Mouse (Mus musculus) C2C12 (cell line): Measurements from ENCODE around the gene Garem2. TPM values are rescaled to one million over a fixed set of nuclear protein-coding genes. Genes with fewer than 3 reads are reported as not detected.

Experiments used
- H3K27me3 ChIP-seq: one replicate; pipeline ENCODE4 v1.6.1; 2011; ENCODE audit not compliant: control insufficient read depth, insufficient read depth, insufficient read length
- H3K36me3 ChIP-seq: one replicate; pipeline ENCODE4 v1.6.1; 2011; ENCODE audit not compliant: control insufficient read depth, insufficient read depth
- H3K4me3 ChIP-seq: one replicate; pipeline ENCODE4 v1.5.1; 2011; ENCODE audit warnings: mild to moderate bottlenecking, control low read depth; ENCODE audit not compliant: poor library complexity, insufficient read depth, severe bottlenecking
- H3K79me2 ChIP-seq: one replicate; pipeline ENCODE4 v1.6.1; 2011; ENCODE audit not compliant: control insufficient read depth, insufficient read depth
- H3K79me3 ChIP-seq: one replicate; pipeline ENCODE4 v1.6.1; 2011; ENCODE audit warnings: low read depth, control low read depth
- H3ac ChIP-seq: one replicate; pipeline ENCODE3; 2011; ENCODE audit warnings: low read depth; ENCODE audit not compliant: control insufficient read depth, insufficient read length
- CEBPB ChIP-seq: IDR thresholded peaks from one replicate; pipeline ENCODE4 v1.6.1; 2011; ENCODE audit warnings: low read depth, mild to moderate bottlenecking, control low read depth, moderate library complexity
- CTCF ChIP-seq: IDR thresholded peaks from one replicate; pipeline ENCODE4 v1.5.1; 2011; ENCODE audit not compliant: control insufficient read depth, insufficient read depth, insufficient read length
- FOSL1 ChIP-seq: IDR thresholded peaks from one replicate; pipeline ENCODE4 v1.8.0; 2011; ENCODE audit warnings: mild to moderate bottlenecking, low read length; ENCODE audit not compliant: poor library complexity, insufficient read depth, severe bottlenecking
- MAX ChIP-seq: IDR thresholded peaks from one replicate; pipeline ENCODE4 v1.6.1; 2011; ENCODE audit warnings: mild to moderate bottlenecking, control low read depth
- MYOD1 ChIP-seq: IDR thresholded peaks from one replicate; pipeline ENCODE4 v1.6.1; 2011; ENCODE audit warnings: low read depth; ENCODE audit not compliant: control insufficient read depth, insufficient read length
- MYOG ChIP-seq: IDR thresholded peaks from one replicate; pipeline ENCODE4 v1.6.1; 2011; ENCODE audit not compliant: control insufficient read depth, insufficient read length; ENCODE audit errors: extremely low read depth
- USF1 ChIP-seq: IDR thresholded peaks from one replicate; pipeline ENCODE4 v1.6.1; 2011; ENCODE audit warnings: low read depth, mild to moderate bottlenecking, control low read depth, moderate library complexity
- polyA plus RNA-seq: library from polyadenylated mRNA; unstranded; fragments of >200 nt; fragmentation: generic; extraction: Trizol; gene quantifications from one replicate; pipeline ENCODE4 v1.2.1, GENCODE M21; 2012; ENCODE audit warnings: missing spikeins

Gene Garem2
- polyA plus RNA-seq, 1 experiment = 0.33 TPM

DNA sequence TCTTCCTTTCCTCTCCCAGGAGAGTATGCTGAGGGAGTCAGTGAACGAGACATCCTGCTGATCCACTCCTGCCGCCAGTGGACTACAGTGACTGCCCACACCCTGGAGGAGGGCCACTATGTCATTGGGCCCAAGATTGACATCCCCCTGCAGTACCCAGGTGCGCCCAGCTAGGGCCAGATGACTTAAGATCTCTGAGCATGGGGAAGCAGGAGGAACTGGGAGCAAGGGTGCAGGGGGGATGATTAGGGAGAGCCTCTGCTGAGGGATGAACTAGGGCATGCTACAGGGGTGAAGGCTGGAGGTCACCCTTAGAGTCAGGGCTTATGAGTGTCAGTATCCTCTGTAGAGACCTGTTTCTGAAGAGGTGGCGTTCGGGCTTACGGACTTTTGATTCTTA lies 3.3 kb downstream of the Garem2 start:
- Histone ChIP-seq H3ac (no peak overlapping the region), H3K4me3 (no peak overlapping the region), H3K79me2 (no peaks in the 10 kb centered on the region), H3K27me3 (peaks cover 35% of the 10 kb centered on the region), H3K36me3 (no peaks in the 10 kb centered on the region), H3K79me3 (no peaks in the 10 kb centered on the region)
- TF ChIP-seq CTCF (no peak), USF1 (no peak), CEBPB (no peak), MYOG (no peak), FOSL1 (no peak), MAX (no peak), MYOD1 (no peak)

DNA sequence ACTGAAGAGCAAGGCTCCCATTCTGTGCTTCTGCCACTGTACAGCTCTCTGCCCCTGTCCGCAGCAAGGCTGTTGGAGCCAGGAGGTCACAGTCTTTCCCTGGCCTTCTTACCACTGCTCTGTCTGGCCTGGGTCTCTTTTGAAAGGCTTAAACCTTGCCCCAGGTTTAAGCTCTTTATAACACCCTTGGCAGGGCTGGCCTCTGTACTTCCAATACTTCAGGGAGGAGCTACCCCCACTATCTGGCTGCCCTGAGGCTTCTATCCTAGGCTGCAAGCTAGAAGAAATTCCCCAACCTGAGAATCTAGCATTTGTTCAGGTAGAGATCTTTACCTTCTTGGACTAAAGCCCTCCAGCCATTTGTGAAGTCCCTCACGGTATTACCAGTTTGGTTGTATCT lies 4.9 kb downstream of the Garem2 start:
- Histone ChIP-seq H3ac (no peak overlapping the region), H3K79me2 (no peaks in the 10 kb centered on the region), H3K36me3 (no peaks in the 10 kb centered on the region), H3K79me3 (no peaks in the 10 kb centered on the region), H3K4me3 (no peak overlapping the region), H3K27me3 (peaks cover 38% of the 10 kb centered on the region)
- TF ChIP-seq FOSL1 = no peak
- TF ChIP-seq MYOD1 = no peak
- TF ChIP-seq CTCF = no peak
- TF ChIP-seq CEBPB = no peak
- TF ChIP-seq USF1 = no peak
- TF ChIP-seq MAX = no peak
- TF ChIP-seq MYOG = no peak

DNA sequence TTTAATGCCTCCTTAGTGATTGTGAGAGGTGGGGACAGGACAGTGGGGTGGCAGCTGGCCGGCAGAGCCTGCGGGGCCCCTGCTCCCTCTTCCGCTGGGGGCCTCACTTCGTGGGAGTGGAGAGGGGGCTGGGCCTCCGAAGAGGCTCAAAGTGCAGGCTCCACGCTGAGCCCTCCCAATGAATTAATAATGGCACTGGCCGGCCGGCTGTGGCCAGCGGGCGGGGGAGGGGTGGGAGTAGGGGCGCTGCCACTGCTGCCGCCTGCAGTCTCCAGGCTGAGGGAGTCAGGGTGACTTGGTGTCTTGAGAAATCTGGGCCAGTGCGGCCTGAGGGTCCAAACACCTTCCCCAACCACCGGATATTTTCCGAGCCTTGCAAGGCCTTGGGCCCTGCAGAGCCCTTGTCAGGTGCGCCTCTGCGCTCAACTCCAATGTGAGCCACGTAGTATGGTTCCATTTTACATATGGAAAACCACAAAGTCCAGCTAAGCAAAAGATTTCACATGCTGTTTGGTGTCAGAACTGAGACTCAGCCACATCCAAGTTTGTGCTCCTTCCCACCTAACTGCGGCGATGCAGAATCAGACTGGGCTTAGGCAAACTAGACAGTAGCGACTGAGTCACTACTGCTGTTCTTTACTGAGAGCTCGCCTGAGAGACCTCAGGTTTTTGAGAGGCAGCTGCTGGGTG lies 5.6 kb downstream of the Garem2 start:
- Histone ChIP-seq H3ac (no peak overlapping the region), H3K79me2 (no peaks in the 10 kb centered on the region), H3K79me3 (no peaks in the 10 kb centered on the region), H3K36me3 (no peaks in the 10 kb centered on the region), H3K4me3 (no peak overlapping the region), H3K27me3 (peaks cover 32% of the 10 kb centered on the region)
- no peak for TF ChIP-seq MAX
- TF ChIP-seq MYOD1 = no peak
- TF ChIP-seq MYOG = no peak
- no peak for TF ChIP-seq CTCF
- TF ChIP-seq CEBPB = no peak
- no peak for TF ChIP-seq USF1

DNA sequence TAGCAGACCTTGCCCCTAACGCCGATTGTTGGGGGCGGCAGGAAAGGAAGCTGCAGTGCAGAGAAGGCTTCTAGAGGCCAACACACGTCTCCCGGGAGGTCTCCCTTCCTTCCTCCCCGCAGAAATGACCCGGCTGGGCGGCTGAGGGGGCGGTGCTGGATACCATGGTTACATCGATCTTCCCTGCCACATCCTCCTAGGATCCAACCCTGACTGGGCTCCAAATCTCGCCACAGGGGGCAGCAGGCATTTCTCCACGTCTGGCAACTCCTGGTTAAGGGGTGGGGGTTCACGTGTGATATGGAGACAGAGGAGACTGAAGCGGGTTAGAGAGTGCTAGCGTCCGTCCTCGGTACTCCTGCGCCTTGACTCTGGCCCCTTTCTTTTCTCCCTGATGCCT lies 6.2 kb downstream of the Garem2 start:
- Histone ChIP-seq H3K27me3 (peaks cover 26% of the 10 kb centered on the region), H3K79me2 (no peaks in the 10 kb centered on the region)
- TF ChIP-seq MAX (no peak), CTCF (no peak), FOSL1 (no peak), MYOG (no peak), CEBPB (no peak), USF1 (no peak), MYOD1 (no peak)

DNA sequence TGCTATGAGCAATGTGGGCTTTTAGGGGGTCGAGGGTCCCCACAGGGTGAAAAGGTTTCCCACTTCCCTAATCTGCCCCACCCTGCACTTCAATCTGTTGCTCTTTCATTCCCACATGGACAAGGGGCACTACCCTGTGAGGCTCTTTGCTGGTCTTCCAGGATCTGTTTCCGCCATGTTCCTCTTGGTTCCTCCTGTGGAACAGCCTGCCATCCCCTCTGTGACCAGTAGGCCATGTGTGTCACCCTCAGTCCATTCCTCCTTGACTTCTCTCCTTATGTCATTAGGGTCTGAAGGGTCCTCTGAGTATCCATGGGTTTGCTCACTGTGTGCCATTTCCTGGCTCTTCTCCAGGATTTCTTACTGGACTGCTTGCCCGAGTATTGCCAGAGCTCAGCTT lies 6.8 kb downstream of the Garem2 start:
- peaks cover 22% of the 10 kb centered on the region for H3K27me3 ChIP-seq
- no peak overlapping the region for H3ac ChIP-seq
- H3K79me3 ChIP-seq = no peaks in the 10 kb centered on the region
- H3K79me2 ChIP-seq = no peaks in the 10 kb centered on the region
- TF ChIP-seq MYOG (no peak), FOSL1 (no peak), MYOD1 (no peak), USF1 (no peak), CTCF (no peak), MAX (no peak), CEBPB (no peak)
- no peak overlapping the region for H3K4me3 ChIP-seq
- no peaks in the 10 kb centered on the region for H3K36me3 ChIP-seq

More for the DNA sequence above, 6.2 kb downstream of the Garem2 start:
- H3K4me3 ChIP-seq = no peak overlapping the region
- no peaks in the 10 kb centered on the region for H3K79me3 ChIP-seq
- H3K36me3 ChIP-seq = no peaks in the 10 kb centered on the region
- H3ac ChIP-seq = no peak overlapping the region

DNA sequence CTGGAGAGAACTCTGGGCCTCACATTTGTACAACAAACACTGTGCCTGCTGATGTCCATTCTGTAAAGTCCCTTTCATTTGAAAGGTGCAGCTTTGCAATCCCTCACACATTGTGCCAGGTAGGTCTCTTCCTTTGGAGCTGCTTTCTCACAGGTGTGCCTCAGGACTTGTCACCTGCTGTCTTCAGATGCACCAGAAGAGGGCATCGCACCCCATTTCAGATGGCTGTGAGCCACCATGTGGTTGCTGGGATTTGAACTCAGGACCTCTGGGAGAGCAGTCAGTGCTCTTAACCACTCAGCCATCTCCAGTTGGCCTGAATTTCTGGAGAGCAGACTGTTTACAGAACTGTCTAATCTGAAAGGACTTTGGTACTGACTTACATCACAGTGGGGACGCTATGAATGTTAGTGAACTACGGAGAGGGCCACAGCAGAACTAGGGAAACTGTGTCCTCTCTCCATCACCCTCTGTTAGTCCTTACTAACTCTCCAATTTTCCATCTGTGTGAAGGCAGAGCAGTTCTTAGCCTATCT lies 7.6 kb downstream of the Garem2 start:
- Histone ChIP-seq H3K79me3 (no peaks in the 10 kb centered on the region), H3K4me3 (no peak overlapping the region), H3K79me2 (no peaks in the 10 kb centered on the region), H3K36me3 (no peaks in the 10 kb centered on the region), H3ac (no peak overlapping the region), H3K27me3 (peaks cover 16% of the 10 kb centered on the region)
- TF ChIP-seq USF1 (no peak), CEBPB (no peak), MYOD1 (no peak), MAX (no peak), FOSL1 (no peak), CTCF (no peak), MYOG (no peak)
